Mouse (Mus musculus): ENCODE measurements around the gene Gstm4. TPM values are rescaled to one million over a fixed set of nuclear protein-coding genes. Genes with fewer than 3 reads are reported as not detected.

Gene Gstm4
- polyA plus RNA-seq, 1 experiment from 2014 or later = 12.6 TPM

DNA sequence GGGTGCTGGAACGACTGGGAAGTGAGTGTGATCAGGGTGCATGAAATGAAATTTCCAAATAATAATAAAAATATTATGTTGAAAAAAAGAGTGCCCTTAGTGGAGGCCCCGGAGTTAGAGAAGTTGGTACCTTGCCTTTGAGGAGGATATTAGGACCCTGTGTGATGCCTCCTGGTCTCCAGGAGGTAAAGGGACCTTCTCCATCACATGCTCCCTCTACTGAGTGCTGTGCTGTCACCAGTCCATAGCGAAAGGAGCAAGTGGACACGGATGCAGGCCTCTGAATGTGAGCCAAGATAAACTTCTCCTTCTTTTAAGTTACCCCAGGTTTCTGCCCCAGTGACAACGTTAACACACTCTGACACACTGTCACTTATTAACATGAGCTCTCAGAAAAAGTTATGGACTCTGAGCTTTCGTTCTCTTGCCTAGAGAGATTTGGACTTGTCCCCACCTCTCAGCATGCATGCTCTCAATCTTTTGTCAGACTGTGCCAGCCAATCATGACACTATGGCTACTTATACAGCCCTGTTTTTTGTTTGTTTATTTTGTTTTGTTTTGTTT, 22.8 kb upstream of the Gstm4 start:
- Histone ChIP-seq H3K4me2 (replicated peaks) (no peak overlapping the region), H3K9ac (replicated peaks) (no peak overlapping the region), H3K36me3 (no peaks in the 10 kb centered on the region), H3K4me1 (no peaks in the 10 kb centered on the region), H3K27ac (replicated peaks) (no peak overlapping the region), H3K4me3 (no peak overlapping the region), H3K27me3 (no peaks in the 10 kb centered on the region), H3K9me3 (no peaks in the 10 kb centered on the region)
- WGBS = 76% methylated on average over 6 of the region's 6 CpGs
- ATAC-seq (ENCODE audit: low FRiP score, low read depth) = no peak

DNA sequence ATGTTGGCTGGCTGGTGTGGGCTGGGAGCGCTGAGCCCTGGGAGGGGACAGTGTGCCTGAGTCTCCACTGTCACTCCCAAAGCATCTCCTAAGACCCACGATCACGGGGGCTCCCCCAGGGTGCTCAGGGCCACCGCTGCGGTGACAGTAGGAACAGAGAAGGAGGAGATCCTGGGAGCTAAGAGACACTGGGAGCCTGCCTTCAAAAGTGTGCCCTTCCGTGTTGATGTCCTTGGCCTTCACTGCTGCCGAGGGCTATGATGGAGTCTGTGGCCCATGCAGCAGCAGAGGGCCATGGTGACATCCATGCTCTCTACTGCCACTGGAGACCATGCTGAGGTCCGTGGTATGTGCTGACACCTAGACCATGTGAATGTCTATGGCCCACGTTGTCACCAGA, 20.9 kb upstream of the Gstm4 start:
- ATAC-seq (ENCODE audit: low FRiP score, low read depth) = no peak
- no peaks in the 10 kb centered on the region for H3K36me3 ChIP-seq
- WGBS = 80% methylated on average over 9 of the region's 9 CpGs

DNA sequence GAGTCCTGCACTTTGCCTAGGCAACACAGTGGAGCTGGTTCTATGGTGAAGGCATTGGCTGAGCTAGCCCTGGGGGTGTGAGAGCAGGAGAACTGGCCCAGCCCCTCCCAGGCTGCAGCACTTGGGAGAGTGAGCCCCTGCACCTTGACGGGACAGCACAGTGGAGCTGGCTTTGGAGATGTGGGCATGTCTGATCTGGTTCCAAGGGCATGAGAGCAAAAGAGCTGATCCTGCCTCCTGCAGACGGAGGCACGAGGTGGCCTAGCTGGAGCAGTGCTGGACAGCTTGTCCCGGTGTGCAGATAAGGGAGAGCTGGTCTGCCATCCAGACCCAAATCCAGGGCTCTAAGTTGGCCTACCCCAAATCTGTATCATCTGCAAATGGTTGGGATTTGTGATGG, 20.0 kb upstream of the Gstm4 start:
- Histone ChIP-seq H3K9ac (replicated peaks) (no peak overlapping the region), H3K27me3 (no peaks in the 10 kb centered on the region), H3K4me3 (no peak overlapping the region), H3K27ac (replicated peaks) (no peak overlapping the region), H3K9me3 (no peaks in the 10 kb centered on the region), H3K36me3 (no peaks in the 10 kb centered on the region), H3K4me2 (replicated peaks) (no peak overlapping the region), H3K4me1 (no peaks in the 10 kb centered on the region)
- WGBS = 84% methylated on average over 4 of the region's 4 CpGs
- no peak for ATAC-seq (ENCODE audit: low FRiP score, low read depth)

More for the DNA sequence above, 20.9 kb upstream of the Gstm4 start:
- H3K4me3 ChIP-seq = no peak overlapping the region
- no peak overlapping the region for H3K27ac ChIP-seq (replicated peaks)
- H3K4me2 ChIP-seq (replicated peaks) = no peak overlapping the region
- no peak overlapping the region for H3K9ac ChIP-seq (replicated peaks)
- no peaks in the 10 kb centered on the region for H3K27me3 ChIP-seq
- H3K4me1 ChIP-seq = no peaks in the 10 kb centered on the region
- H3K9me3 ChIP-seq = no peaks in the 10 kb centered on the region

DNA sequence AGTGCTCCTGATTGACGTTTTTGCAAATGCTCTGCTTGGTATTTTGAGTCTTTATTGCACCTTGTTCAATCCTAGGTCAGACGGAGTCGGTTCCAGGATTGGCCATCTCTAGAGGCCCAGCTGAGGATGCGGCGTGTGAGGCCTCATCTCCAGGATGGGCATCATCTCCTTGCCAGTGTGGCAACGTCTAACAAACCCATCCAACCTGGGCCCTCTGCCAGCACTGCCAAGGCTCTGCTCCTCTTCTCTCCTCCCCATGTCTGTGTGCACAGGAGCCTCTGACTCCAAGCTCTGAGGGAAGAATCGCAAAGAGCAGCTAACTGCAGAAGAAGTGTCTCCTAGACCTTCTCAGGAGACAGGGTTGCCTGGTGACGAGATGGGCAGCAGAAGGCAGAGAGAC, 18.0 kb upstream of the Gstm4 start:
- Histone ChIP-seq H3K9me3 (no peaks in the 10 kb centered on the region), H3K4me2 (replicated peaks) (no peak overlapping the region), H3K4me1 (no peaks in the 10 kb centered on the region), H3K36me3 (no peaks in the 10 kb centered on the region), H3K4me3 (no peak overlapping the region), H3K27me3 (no peaks in the 10 kb centered on the region), H3K9ac (replicated peaks) (no peak overlapping the region), H3K27ac (replicated peaks) (no peak overlapping the region)
- 87% methylated on average over 8 of the region's 8 CpGs for WGBS
- ATAC-seq (ENCODE audit: low FRiP score, low read depth) = no peak

DNA sequence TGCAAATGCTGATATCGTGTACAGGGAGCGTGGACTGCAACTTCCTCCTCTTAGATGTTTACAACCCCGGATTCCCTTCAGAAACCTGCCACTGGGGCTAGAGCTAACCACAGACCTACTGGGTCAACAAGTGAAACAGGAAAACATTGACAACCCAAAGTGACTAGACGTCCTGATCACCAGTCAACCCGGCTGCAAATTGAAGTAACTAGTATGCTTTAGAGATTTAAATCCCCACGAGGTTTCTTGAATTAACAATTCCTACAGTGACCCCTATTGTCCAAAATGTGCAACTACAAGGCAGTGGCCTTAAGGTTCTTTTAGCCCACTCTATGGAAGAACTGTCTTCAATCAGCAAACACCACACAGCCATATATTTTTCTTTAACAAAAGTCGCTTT, 16.7 kb upstream of the Gstm4 start:
- Histone ChIP-seq H3K27ac (replicated peaks) (no peak overlapping the region), H3K4me1 (no peaks in the 10 kb centered on the region), H3K4me2 (replicated peaks) (no peak overlapping the region), H3K36me3 (no peaks in the 10 kb centered on the region), H3K27me3 (no peaks in the 10 kb centered on the region), H3K9me3 (no peaks in the 10 kb centered on the region), H3K9ac (replicated peaks) (no peak overlapping the region), H3K4me3 (no peak overlapping the region)
- 27% methylated on average over 7 of the region's 7 CpGs for WGBS
- ATAC-seq (ENCODE audit: low FRiP score, low read depth) = no peak

DNA sequence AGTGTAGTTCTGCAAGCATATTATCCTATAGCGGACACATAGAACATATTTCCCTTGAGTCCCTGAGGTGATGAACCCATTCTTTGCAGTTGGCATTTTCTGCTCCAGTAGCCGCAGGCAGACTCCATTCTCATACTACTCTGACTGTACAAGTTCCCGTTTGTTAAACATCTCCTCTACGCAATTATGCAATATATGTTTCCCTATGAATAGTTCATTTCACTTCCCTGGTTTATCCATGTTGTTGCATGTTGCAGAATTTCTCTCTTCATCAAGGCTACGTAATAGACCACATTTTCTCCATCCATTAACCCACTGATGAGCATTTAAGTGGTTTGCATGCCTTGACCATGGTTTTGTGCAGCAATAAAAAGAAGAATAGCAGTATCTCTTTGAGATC, 5.8 kb upstream of the Gstm4 start:
- H3K4me2 ChIP-seq (replicated peaks) = no peak overlapping the region
- H3K36me3 ChIP-seq = no peaks in the 10 kb centered on the region
- H3K9me3 ChIP-seq = no peaks in the 10 kb centered on the region
- no peaks in the 10 kb centered on the region for H3K4me1 ChIP-seq
- H3K27me3 ChIP-seq = no peaks in the 10 kb centered on the region
- H3K4me3 ChIP-seq = no peak overlapping the region
- no peak for ATAC-seq (ENCODE audit: low FRiP score, low read depth)
- no peak overlapping the region for H3K27ac ChIP-seq (replicated peaks)
- 90% methylated on average over 5 of the region's 5 CpGs for WGBS
- H3K9ac ChIP-seq (replicated peaks) = no peak overlapping the region

DNA sequence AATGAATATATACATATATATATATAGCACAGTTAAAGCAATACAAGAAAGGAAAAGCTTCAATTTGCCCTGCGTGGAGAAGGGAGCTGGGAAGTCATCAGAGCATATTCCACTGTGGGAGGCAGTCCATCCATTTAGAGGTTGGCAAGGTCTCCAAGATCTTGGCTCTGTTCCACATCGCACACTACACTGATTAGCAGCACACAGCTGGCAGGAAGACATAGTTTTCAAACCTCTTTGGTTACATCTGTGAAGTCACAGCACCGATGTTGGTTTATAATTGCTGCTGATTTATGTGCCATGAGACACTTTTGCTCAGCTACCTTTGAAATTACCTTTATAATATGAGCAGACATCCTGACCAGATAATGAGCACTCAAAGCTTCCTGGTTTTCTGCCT, 3.6 kb upstream of the Gstm4 start:
- H3K27ac ChIP-seq (replicated peaks) = no peak overlapping the region
- H3K36me3 ChIP-seq = no peaks in the 10 kb centered on the region
- no peaks in the 10 kb centered on the region for H3K9me3 ChIP-seq
- no peak overlapping the region for H3K4me2 ChIP-seq (replicated peaks)
- peaks cover 7% of the 10 kb centered on the region for H3K27me3 ChIP-seq
- no peak overlapping the region for H3K4me3 ChIP-seq
- 85% methylated on average over 3 of the region's 3 CpGs for whole genome bisulfite sequencing
- H3K4me1 ChIP-seq = peaks cover 5% of the 10 kb centered on the region
- H3K9ac ChIP-seq (replicated peaks) = no peak overlapping the region
- no peak for ATAC-seq (ENCODE audit: low FRiP score, low read depth)

DNA sequence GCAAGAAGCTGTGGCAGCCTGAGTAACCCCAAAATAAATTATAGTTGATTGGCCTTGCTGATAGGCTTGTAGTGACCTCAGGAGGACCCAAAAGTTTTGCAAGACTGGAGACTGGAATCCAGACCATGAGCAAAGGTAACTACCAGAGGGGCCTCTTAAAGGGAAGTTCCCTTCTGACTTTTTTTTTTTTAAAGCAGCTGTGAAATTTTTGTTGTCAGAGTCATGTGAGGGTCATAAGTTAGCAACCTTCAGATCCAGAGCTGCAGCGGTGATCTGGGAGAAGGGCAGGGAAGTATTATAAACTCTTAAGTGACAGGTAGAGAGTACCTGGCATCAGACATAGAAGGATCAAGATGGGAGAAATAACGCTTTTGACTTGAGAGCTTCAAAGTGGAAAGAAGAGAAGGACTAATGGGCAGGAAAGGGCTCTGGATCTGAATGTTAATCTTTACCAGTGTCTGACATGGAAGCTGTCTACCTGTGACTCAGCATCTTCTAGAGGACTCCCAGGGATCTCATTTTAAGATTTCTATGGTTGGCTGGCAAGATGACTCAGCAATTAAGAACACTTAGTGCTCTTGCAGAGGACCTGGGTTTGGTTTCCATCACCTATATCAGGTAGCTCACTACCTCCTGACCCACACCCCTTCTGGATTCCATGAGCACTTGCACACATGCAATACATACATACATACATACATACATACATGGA, 2.4 kb upstream of the Gstm4 start:
- H3K9ac ChIP-seq (replicated peaks) = no peak overlapping the region
- ATAC-seq (ENCODE audit: low FRiP score, low read depth) = no peak
- peaks cover 5% of the 10 kb centered on the region for H3K4me1 ChIP-seq
- H3K27me3 ChIP-seq = peaks cover 9% of the 10 kb centered on the region
- no peak overlapping the region for H3K4me2 ChIP-seq (replicated peaks)
- H3K27ac ChIP-seq (replicated peaks) = no peak overlapping the region
- H3K36me3 ChIP-seq = no peaks in the 10 kb centered on the region
- WGBS = 83% methylated on average over 2 of the region's 2 CpGs
- no peaks in the 10 kb centered on the region for H3K9me3 ChIP-seq
- H3K4me3 ChIP-seq = no peak overlapping the region

DNA sequence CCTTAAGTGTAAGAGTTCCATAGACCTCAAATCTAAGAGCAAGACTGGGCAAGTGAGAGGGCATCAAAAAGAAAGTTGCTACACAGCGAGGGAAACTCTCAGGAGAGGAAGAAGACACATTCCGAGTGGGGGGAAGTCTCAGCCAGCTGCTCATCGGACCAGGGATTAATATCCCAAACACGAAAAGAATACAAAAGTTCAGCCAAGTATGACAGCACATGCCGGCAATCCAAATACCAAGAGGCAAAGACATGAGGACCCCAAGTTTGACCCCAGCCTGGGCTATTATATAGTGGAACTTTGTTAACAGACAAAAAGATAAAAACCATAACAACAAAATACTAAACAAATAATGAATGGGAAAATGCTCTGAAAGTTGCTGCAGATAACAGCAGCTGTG, 11.5 kb downstream of the Gstm4 start:
- Histone ChIP-seq H3K27ac (replicated peaks) (no peak overlapping the region), H3K36me3 (no peaks in the 10 kb centered on the region), H3K4me1 (no peaks in the 10 kb centered on the region), H3K4me3 (no peak overlapping the region), H3K4me2 (replicated peaks) (no peak overlapping the region), H3K9ac (replicated peaks) (no peak overlapping the region), H3K27me3 (no peaks in the 10 kb centered on the region), H3K9me3 (no peaks in the 10 kb centered on the region)
- ATAC-seq (ENCODE audit: low FRiP score, low read depth) = no peak
- WGBS = 70% methylated on average over 5 of the region's 5 CpGs

DNA sequence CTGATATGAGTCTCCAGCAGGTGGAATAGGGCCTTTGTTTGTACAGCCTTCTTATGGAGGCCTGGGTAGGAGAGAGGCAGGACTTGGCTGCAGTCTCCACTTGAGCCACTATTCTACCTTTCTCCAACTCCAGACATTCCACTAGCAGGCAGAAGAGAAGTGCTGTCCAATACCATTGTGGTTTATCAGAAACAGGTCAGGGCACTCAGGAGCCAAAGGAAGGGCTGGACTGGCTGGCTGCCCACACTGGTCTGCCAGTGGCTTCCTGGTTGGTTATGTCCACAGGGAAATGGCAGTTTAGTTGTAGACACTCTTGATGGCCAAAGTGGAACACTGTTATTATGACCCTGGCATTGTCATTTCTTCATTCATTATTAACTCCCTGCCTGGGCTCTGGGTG, 12.6 kb downstream of the Gstm4 start:
- Histone ChIP-seq H3K4me2 (replicated peaks) (no peak overlapping the region), H3K27ac (replicated peaks) (no peak overlapping the region), H3K4me1 (no peaks in the 10 kb centered on the region), H3K36me3 (no peaks in the 10 kb centered on the region), H3K4me3 (no peak overlapping the region), H3K27me3 (no peaks in the 10 kb centered on the region), H3K9me3 (no peaks in the 10 kb centered on the region), H3K9ac (replicated peaks) (no peak overlapping the region)
- no peak for ATAC-seq (ENCODE audit: low FRiP score, low read depth)

DNA sequence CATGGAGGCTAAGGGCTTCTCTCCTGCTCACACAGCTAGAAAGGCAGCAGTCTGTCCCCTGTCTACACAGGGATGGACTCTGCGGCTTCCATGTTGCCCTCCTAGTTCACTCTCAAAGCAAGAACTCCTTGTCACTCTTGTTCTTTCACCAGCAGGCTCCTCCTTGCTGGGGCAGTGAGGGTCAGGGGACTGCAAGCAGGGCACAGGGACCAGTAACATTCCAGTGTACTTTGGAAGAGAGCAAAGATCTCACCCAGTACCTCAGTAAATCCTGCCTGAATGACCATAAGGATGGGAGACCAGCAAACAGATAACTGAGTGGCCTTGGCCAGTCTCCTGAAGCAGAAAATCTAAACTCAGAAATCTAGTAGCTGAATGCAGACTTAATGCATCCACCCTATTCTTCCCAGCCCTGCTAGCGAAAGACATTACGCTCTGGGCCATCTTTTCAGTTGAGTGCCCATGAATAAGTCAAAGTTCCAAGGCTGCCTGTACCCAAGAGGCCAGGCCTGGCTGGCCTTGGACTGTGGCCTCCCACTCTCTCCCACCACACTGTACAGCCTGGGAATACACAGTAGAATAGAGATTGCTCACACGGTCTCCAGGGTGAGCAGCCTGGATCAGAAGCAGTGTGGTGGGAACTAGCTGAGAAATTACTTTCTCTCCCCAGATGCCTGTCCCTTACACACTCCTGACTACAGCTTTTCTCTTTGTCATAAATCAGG, 15.9 kb downstream of the Gstm4 start:
- H3K27me3 ChIP-seq = no peaks in the 10 kb centered on the region
- H3K4me2 ChIP-seq (replicated peaks) = no peak overlapping the region
- WGBS = 68% methylated on average over 4 of the region's 4 CpGs
- no peak overlapping the region for H3K9ac ChIP-seq (replicated peaks)
- no peaks in the 10 kb centered on the region for H3K4me1 ChIP-seq
- H3K27ac ChIP-seq (replicated peaks) = no peak overlapping the region
- no peaks in the 10 kb centered on the region for H3K9me3 ChIP-seq
- H3K4me3 ChIP-seq = no peak overlapping the region
- no peak for ATAC-seq (ENCODE audit: low FRiP score, low read depth)
- no peaks in the 10 kb centered on the region for H3K36me3 ChIP-seq

DNA sequence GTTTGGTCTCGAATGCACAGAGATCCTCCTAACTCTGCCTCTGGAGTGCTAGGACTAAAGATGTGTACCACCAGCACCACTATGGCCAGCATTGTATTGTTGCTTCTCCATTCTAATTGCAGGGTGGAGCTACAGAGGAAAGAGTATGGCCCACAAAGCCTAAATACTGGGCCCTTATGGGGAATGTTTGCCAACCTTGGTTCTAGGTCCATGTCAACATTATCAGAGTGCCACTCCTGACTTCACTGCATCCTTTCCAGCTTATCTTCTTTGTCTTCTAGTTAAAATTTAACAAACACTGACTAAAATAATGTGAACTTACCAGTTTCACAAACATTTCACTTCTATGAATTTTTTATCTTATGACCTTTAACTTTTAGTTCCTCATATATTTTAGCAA, 18.1 kb downstream of the Gstm4 start:
- Histone ChIP-seq H3K9me3 (no peaks in the 10 kb centered on the region), H3K36me3 (no peaks in the 10 kb centered on the region), H3K4me1 (no peaks in the 10 kb centered on the region), H3K4me2 (replicated peaks) (no peak overlapping the region), H3K27ac (replicated peaks) (no peak overlapping the region), H3K4me3 (no peak overlapping the region), H3K27me3 (no peaks in the 10 kb centered on the region), H3K9ac (replicated peaks) (no peak overlapping the region)
- no peak for ATAC-seq (ENCODE audit: low FRiP score, low read depth)
- 97% methylated on average over 1 of the region's 1 CpGs for WGBS

Measured in midbrain, embryonic 12.5 days (tissue).